Mouse (Mus musculus) liver, embryonic 14.5 days (tissue): ENCODE results near the gene Slc25a21.

Experiments
- CTCF ChIP-seq: IDR thresholded peaks from 2 replicates; pipeline ENCODE4 v1.5.1; 2016; ENCODE audit warnings: antibody characterized with exemption, low read depth, control low read depth
- EP300 ChIP-seq: IDR thresholded peaks from 2 replicates; pipeline ENCODE4 v1.6.1; 2016; ENCODE audit warnings: antibody characterized with exemption, low read depth

GRCm38 (mm10) chr12:56767474-56767873 lies 429.8 kb downstream of the Slc25a21 start:
- TF ChIP-seq CTCF (no peak), EP300 (no peak)
